Mouse (Mus musculus) B cell, adult 62 days (primary cell): Measurements from ENCODE around the gene Klhl36. TPM values are rescaled to one million over a fixed set of nuclear protein-coding genes. Genes with fewer than 3 reads are reported as not detected.

ENCODE experiments used
- total RNA-seq: library from RNA; stranded (reverse); gene quantifications from 4 replicates; pipeline ENCODE4 v1.2.4, GENCODE M21; 2023

The Klhl36 gene
- 10.5 to 13.3 TPM (median 10.9 TPM) in 4 replicates for total RNA-seq

GRCm38 (mm10) chr8:119861706-119862389 lies at the start of gene Klhl36:
Klhl36 (plus strand) TSS chr8:119862266.

GRCm38 (mm10) chr8:119840275-119840808 lies 21.7 kb upstream of the Klhl36 start, which contains the start of gene Cotl1:
Cotl1 (minus strand) TSS chr8:119840544.

DNA sequence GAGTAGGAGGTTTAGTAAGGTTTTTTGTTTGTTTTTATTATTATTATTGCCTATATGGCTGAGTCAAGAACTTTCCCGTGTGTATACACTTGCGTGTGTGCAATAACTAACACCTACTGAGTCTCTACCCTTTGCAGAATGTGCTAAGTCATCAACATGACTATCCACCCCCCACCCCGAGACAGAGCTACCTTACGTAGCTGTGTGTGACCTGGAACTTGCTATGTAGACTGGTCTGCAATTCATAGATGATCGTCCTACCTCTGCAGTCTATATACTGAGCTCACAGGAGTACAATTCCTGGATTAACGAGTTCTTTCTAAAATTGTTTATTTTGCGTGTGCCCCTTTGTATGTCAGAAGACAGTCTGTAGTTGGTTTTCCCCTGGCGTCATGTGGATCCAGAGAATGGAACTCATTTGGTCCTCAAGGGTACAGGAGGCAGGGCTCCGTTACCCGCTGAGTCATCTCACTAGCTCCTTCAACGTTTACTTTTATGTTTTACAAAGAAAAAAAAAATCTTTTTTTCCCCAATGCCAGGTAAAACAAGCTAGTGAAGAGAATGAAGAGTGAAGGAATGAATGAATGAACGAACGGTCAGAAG lies 48.0 kb downstream of the Klhl36 start, which contains the start of gene Usp10:
Usp10 (plus strand) TSS at position 417 of the 603 bp plus-strand sequence.

DNA sequence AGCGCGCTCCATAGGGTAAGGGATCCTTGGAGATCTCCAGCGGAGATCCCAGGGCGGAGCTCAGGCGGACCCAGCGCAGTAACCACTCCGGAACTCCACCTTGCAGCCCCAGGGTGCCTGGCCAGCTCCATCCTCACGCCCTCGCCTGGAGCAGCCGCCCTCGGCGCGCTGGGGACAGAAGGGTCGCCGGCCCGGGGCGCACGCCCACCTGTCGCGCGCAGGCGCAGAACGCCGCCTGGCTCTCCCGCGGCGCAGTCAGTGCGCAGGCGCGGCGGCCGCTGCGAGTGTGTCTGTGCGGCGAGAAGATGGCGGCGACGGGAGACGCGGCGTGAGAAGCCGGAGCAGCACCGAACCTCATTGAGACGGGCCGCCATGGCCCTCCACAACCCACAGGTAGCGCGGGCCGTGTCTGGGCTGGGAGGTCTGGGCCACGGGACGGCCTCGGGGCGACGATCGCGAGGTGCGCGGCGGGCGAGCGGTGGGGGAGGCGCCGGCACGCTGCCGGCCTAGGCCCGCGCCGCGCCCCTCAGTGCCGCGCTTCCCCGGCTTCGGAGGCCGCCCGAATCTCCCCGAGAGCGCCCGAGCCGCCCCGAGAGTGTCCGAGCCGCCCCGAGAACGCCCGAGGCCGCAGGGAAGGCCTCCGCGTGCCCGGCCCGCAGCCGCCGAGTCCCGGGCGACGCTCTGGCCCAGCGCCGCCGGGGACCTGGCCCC lies 48.6 kb downstream of the Klhl36 start, which contains the start of gene Gm20388:
Gm20388 (plus strand) TSS at position 295 of the 711 bp plus-strand sequence.

Other genes starting within 250 kb of the Klhl36 start
- not detected in 4 replicates for gene Adad2, start 249.5 kb upstream of the Klhl36 start, total RNA-seq
- gene Kcng4, start 226.6 kb upstream of the Klhl36 start, total RNA-seq, result not detected in 4 replicates
- gene Wfdc1, start 195.9 kb upstream of the Klhl36 start, total RNA-seq, result not detected in 4 replicates
- gene Atp2c2, start 162.3 kb upstream of the Klhl36 start, total RNA-seq, result not detected in 4 replicates
- gene Tldc1, start 83.8 kb upstream of the Klhl36 start, total RNA-seq, result 4.7 to 5.4 TPM (median 5.0 TPM) in 4 replicates
- gene Cotl1, start 21.7 kb upstream of the Klhl36 start, total RNA-seq, result 401 to 417 TPM (median 412 TPM) in 4 replicates
- 108 to 119 TPM (median 113 TPM) in 4 replicates for gene Usp10, start 48.1 kb downstream of the Klhl36 start, total RNA-seq
- 0.50 to 19.0 TPM (median 8.6 TPM) in 3 of 4 replicates, not detected in the other for gene Gm20388, start 48.6 kb downstream of the Klhl36 start, total RNA-seq
- gene Crispld2, start 130.2 kb downstream of the Klhl36 start, total RNA-seq, result not detected in 4 replicates
- 28.3 to 32.6 TPM (median 30.8 TPM) in 4 replicates for gene Zdhhc7, start 239.2 kb downstream of the Klhl36 start, total RNA-seq